Mouse (Mus musculus) forebrain, embryonic 14.5 days (tissue): ENCODE data around the gene Col27a1. TPM values are rescaled to one million over a fixed set of nuclear protein-coding genes. Genes with fewer than 3 reads are reported as not detected.
A peak's percentile ranks its signal among the peaks of the same experiment; 100 is the strongest.

Experiments
- ATAC-seq: fragments of 200-750 bp; cut with Nextera tagmentation; 2 replicates; pipeline ENCODE4 v1.8.0; 2017; ENCODE audit warnings: mild to moderate bottlenecking, moderate library complexity
- DNase-seq: peaks from one replicate; pipeline ENCODE4 v3.0.0-alpha.2; 2015; ENCODE audit warnings: low spot score
- H3K27ac ChIP-seq: fragments of 300-500 bp; sonication (generic); 2 replicates; pipeline ENCODE4 v1.5.1; 2014; ENCODE audit warnings: low read depth, mild to moderate bottlenecking, control low read depth, low read length, moderate library complexity
- H3K27me3 ChIP-seq: fragments of 300-500 bp; sonication (generic); replicated peaks from 2 replicates; pipeline ENCODE4 v1.6.1; 2014; ENCODE audit warnings: low read length, control low read depth, mixed read lengths; ENCODE audit not compliant: control insufficient read depth, insufficient read depth
- H3K36me3 ChIP-seq: fragments of 300-500 bp; sonication (generic); 2 replicates; pipeline ENCODE4 v1.6.1; 2014; ENCODE audit warnings: low read length, control low read depth; ENCODE audit not compliant: control insufficient read depth, insufficient read depth
- H3K4me1 ChIP-seq: fragments of 300-500 bp; sonication (generic); 2 replicates; pipeline ENCODE4 v1.6.1; 2014; ENCODE audit warnings: antibody characterized with exemption, low read length, control low read depth; ENCODE audit not compliant: control insufficient read depth, insufficient read depth
- H3K4me2 ChIP-seq: fragments of 300-500 bp; sonication (generic); 2 replicates; pipeline ENCODE4 v1.6.1; 2014; ENCODE audit warnings: mild to moderate bottlenecking, control low read depth, low read length
- H3K4me3 ChIP-seq: fragments of 300-500 bp; sonication (generic); 2 replicates; pipeline ENCODE4 v1.5.1; 2014; ENCODE audit warnings: low read depth, low read length, control low read depth
- H3K9ac ChIP-seq: fragments of 300-500 bp; sonication (generic); 2 replicates; pipeline ENCODE4 v1.6.1; 2014; ENCODE audit warnings: mild to moderate bottlenecking, low read length, control low read depth, moderate library complexity
- H3K9me3 ChIP-seq: fragments of 300-500 bp; sonication (generic); replicated peaks from 2 replicates; pipeline ENCODE4 v1.6.1; 2016; ENCODE audit warnings: low read length, control low read depth, mixed read lengths; ENCODE audit not compliant: control insufficient read depth
- WGBS: fragments of 180-500 bp; shearing (Covaris S2); extraction: QIAGEN DNeasy Blood & Tissue Kit; methylation state at CpG from one replicate; pipeline ENCODE4 v1.1.7; 2014; 5-methylcytosine and 5-hydroxymethylcytosine counted together
- polyA plus RNA-seq: library from polyadenylated mRNA; unstranded; fragments of >200 nt; fragmentation: Nextera tagmentation; extraction: Ambion mirVana; gene quantifications from 2 replicates; pipeline ENCODE4 v1.2.1, GENCODE M21; 2014

The Col27a1 gene
- polyA plus RNA-seq, 1 experiment from 2014 or later: 0.57 TPM

DNA sequence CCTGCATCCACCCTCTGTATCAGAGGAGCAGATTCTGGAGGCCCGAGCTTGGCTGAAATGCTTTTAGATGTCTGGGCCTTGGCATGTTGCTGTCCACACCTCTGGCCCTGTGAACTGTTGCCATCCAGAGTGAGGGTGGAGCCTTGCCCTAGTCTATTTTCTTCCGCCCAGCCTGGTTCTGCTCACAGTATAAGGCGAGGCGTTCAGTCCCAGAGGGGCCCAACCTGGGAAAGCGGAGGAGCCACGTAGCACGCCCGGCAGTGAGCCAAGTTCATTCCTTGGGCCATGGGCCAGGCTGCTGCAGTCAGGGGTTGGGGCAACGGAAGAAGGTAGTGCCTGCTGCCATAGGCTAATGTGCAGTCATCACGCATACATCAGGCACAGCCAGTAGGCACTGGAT is 46.7 kb downstream of the Col27a1 start:
- 0 out of 2 replicates have a peak, but pooled peaks have one; percentile 21 for ATAC-seq
- WGBS: 72% methylated on average over 10 of the region's 10 CpGs
- Histone ChIP-seq H3K4me2 (no peak overlapping the region), H3K36me3 (no peaks in the 10 kb centered on the region), H3K4me1 (no peaks in the 10 kb centered on the region), H3K9ac (no peak overlapping the region), H3K27ac (no peak overlapping the region), H3K27me3 (no peaks in the 10 kb centered on the region), H3K4me3 (no peak overlapping the region), H3K9me3 (no peaks in the 10 kb centered on the region)
- DNase-seq: peak; percentile 23

DNA sequence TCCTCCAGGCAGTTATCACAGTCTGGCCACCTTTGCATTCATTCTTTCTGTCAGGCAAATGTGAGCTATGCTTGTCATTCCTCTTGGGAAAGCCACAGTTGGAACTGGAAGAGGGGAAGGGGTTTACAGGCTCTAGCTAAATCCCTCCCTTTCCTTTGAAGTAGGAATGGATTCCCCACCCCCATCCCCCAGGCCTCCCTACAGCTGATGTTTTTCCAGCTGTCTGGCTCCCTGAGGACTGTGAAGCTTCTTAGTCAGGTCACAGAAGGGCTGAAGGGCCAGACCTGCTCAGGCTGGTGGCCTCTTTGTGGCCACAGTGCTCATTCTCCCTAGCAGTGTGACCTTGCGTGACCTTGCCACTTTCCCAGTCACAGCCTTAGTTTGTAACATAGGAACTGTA is 49.1 kb downstream of the Col27a1 start:
- peak; percentile 17 for DNase-seq
- H3K36me3 ChIP-seq: no peaks in the 10 kb centered on the region
- H3K4me3 ChIP-seq: no peak overlapping the region
- ATAC-seq: no peak
- no peaks in the 10 kb centered on the region for H3K4me1 ChIP-seq
- WGBS: 89% methylated on average over 1 of the region's 1 CpGs
- no peaks in the 10 kb centered on the region for H3K9me3 ChIP-seq
- no peak overlapping the region for H3K4me2 ChIP-seq
- no peaks in the 10 kb centered on the region for H3K27me3 ChIP-seq
- no peak overlapping the region for H3K27ac ChIP-seq
- no peak overlapping the region for H3K9ac ChIP-seq

DNA sequence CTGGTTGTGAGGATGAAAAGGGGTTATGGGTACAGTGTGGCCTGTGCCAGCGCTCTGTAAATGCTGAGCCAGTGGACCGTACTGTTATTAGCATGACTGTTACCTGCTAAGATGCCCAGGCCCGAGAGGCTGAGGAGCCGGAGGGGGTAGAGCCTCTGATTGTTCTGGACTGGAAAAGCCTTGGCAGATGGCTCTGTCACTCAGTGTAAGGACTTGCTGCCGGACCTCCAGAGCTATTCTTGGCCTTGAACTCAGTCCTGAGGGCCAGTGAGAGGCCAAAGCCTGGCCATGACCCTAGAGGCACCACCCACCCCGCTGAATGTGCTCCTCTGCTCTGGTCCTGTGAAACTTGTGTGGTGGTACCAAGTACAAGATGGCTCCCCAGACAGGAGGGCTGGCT is 52.5 kb downstream of the Col27a1 start:
- WGBS: 88% methylated on average over 6 of the region's 6 CpGs
- Histone ChIP-seq H3K9ac (no peak overlapping the region), H3K27ac (no peak overlapping the region), H3K9me3 (no peaks in the 10 kb centered on the region), H3K4me3 (no peak overlapping the region), H3K4me1 (no peaks in the 10 kb centered on the region), H3K27me3 (no peaks in the 10 kb centered on the region), H3K4me2 (no peak overlapping the region), H3K36me3 (no peaks in the 10 kb centered on the region)
- ATAC-seq (no peak), DNase-seq (no peak)

DNA sequence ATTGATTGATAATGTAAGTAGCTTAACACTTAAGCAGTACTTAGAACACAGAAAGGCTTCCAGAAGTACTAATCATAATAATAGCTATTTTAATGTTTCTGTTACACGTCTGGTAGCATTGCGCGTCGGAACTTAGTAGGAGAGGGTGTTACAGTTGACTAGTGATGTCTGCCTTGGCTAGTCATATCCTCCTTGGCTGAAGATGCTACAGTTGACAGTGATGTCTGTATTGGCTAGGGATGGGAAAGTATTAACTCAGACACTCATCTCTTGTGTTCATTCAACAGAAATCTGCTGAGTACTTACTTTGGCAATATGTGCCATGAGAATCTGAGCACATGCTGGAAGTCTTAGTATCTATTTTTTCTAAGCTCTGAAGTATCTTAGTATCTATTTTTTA is 53.3 kb downstream of the Col27a1 start:
- Histone ChIP-seq H3K9me3 (no peaks in the 10 kb centered on the region), H3K4me1 (no peaks in the 10 kb centered on the region), H3K4me3 (no peak overlapping the region), H3K27ac (no peak overlapping the region), H3K4me2 (no peak overlapping the region), H3K27me3 (no peaks in the 10 kb centered on the region), H3K9ac (no peak overlapping the region), H3K36me3 (no peaks in the 10 kb centered on the region)
- DNase-seq (peak; percentile 69), ATAC-seq (peak; percentile 70; the same call in 1 of the 2 replicates)
- 89% methylated on average over 4 of the region's 4 CpGs for WGBS

DNA sequence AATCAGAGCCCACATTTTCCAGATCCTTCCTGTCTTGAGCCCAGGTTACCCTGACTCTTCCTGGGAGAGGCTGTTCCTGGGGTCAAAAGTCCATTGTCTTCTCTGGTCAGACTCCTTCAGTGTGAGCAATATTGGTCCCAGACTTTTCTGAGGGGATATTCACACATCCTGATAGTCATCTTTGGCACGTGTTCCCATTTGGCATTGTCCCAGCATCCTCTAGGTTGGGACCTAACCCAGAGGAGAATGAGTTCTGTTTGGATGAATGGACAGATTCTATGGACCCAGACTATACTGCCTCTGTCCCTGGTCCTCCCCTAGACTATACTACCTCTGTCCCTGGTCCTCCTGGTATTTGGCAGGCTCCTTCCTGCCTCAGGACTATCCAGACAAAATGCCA is 53.8 kb downstream of the Col27a1 start:
- no peaks in the 10 kb centered on the region for H3K4me1 ChIP-seq
- 74% methylated on average over 1 of the region's 1 CpGs for WGBS
- no peaks in the 10 kb centered on the region for H3K27me3 ChIP-seq
- H3K27ac ChIP-seq: no peak overlapping the region
- H3K9me3 ChIP-seq: no peaks in the 10 kb centered on the region
- H3K4me3 ChIP-seq: no peak overlapping the region
- no peak for DNase-seq
- ATAC-seq: no peak
- H3K4me2 ChIP-seq: no peak overlapping the region
- H3K36me3 ChIP-seq: no peaks in the 10 kb centered on the region
- no peak overlapping the region for H3K9ac ChIP-seq

DNA sequence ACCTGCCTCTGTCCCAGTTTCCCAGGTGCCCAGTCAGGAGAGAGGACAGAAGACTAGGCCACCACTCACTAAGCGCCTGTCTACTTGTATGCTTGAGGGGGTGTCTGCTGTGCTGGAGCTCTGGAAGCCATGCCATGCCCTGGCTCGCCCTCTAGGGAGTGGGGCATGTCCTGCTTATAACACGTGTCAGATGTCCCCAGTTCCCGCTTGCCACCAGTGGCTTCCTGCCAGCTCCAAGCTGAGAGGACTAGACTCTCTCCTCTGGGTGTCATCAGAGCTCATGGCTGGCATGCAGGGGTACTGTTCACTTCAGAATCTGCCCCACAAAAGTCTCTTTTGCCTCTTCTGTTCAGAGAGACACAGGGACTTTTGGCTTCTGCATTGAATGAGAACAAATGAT is 55.0 kb downstream of the Col27a1 start:
- no peak overlapping the region for H3K4me3 ChIP-seq
- H3K4me2 ChIP-seq: no peak overlapping the region
- DNase-seq (no peak), ATAC-seq (no peak)
- H3K4me1 ChIP-seq: no peaks in the 10 kb centered on the region
- WGBS: 80% methylated on average over 4 of the region's 4 CpGs
- H3K9ac ChIP-seq: no peak overlapping the region
- H3K36me3 ChIP-seq: no peaks in the 10 kb centered on the region
- H3K9me3 ChIP-seq: no peaks in the 10 kb centered on the region
- H3K27me3 ChIP-seq: no peaks in the 10 kb centered on the region
- no peak overlapping the region for H3K27ac ChIP-seq

DNA sequence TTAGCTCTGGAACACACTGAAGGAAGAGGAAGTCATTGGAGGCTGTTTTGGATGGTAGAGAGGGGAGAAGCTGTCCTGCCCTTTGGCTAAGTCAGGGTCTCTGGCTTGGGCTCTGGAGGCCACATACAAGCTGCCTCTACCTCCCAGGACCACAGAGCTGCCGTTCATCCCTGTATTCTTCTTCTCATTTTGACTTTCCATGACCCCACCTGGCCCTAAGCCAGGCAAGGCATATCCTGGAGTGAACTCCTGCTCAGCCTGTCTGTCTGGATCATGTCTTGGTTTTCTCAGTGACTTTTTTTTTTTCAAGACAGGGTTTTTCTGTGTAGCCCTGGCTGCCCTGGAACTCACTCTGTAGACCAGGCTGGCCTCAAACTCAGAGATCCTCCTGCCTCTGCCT is 60.7 kb downstream of the Col27a1 start:
- Histone ChIP-seq H3K27me3 (no peaks in the 10 kb centered on the region), H3K36me3 (no peaks in the 10 kb centered on the region), H3K27ac (no peak overlapping the region), H3K9ac (no peak overlapping the region), H3K4me1 (0 out of 2 replicates have a peak, but pooled peaks cover 4% of the 10 kb centered on the region), H3K4me2 (no peak overlapping the region), H3K9me3 (no peaks in the 10 kb centered on the region), H3K4me3 (no peak overlapping the region)
- no peak for ATAC-seq
- 96% methylated on average over 1 of the region's 1 CpGs for WGBS
- no peak for DNase-seq

DNA sequence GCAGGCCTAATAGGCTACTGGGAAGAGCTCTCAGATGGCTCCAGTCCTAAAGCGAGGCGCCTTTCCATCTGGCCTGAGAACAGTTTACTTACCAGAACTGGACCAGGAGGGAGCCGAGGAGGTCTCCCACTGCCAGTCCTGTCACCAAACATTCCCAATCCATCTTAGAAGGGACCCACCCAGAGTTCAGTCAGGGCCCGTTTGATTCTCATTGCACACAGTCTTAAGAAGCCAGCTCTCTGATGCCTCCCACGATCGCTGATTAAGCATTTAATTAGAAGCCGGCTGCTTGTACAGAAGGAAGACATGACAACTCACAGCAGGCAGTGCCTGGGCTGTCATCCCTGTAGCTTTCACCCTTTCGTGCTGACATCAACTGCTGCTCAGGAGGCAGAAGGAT is 61.4 kb downstream of the Col27a1 start:
- Histone ChIP-seq H3K9me3 (no peaks in the 10 kb centered on the region), H3K27ac (peak overlapping the region; percentile 17; the same call in 1 of the 2 replicates), H3K4me1 (0 out of 2 replicates have a peak, but pooled peaks cover 4% of the 10 kb centered on the region), H3K4me3 (no peak overlapping the region), H3K9ac (no peak overlapping the region), H3K4me2 (no peak overlapping the region), H3K36me3 (no peaks in the 10 kb centered on the region), H3K27me3 (no peaks in the 10 kb centered on the region)
- ATAC-seq: peak; percentile 20; the same call in 1 of the 2 replicates
- WGBS: 49% methylated on average over 8 of the region's 8 CpGs
- DNase-seq: peak; percentile 66

DNA sequence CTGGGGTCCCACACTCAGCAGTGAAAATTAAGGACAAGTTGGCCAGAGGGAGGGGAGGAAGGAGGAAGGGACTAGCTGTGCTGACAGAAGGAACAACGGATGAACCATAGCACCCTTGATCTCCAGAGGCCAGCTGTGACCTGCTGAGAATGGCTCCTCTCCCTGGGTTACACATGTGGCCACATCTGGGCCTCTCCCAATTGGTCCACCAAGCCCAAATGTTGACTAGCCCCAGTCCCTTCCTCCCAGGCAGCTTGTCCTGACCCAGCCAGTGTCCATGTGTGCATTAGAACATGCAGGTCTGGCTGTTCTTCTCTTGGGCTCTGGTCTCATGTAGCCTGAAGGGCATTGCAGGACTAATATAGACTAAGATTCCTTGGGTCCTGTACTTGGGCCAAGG is 62.8 kb downstream of the Col27a1 start:
- Histone ChIP-seq H3K4me1 (0 out of 2 replicates have a peak, but pooled peaks cover 4% of the 10 kb centered on the region), H3K27me3 (no peaks in the 10 kb centered on the region), H3K4me2 (no peak overlapping the region), H3K4me3 (no peak overlapping the region), H3K9ac (no peak overlapping the region), H3K9me3 (no peaks in the 10 kb centered on the region), H3K27ac (no peak overlapping the region), H3K36me3 (no peaks in the 10 kb centered on the region)
- 89% methylated on average over 1 of the region's 1 CpGs for WGBS
- DNase-seq (no peak), ATAC-seq (no peak)
